11 mouse cellular contexts compared by ENCODE assay signal in genomic region chr12:76435549-76435948, GRCm38 (mm10). TPM values are rescaled to one million over a fixed set of nuclear protein-coding genes. Genes with fewer than 3 reads are reported as not detected.
A peak's percentile ranks its signal among the peaks of the same experiment; 100 is the strongest.
DNase-seq lines count a peak whose midpoint lies in the region; ATAC-seq and TF ChIP-seq lines count a peak whose summit lies in the region.
"Had no signal": no experiment of that assay in that cellular context is flagged by ENCODE, and none has a peak within 500 bp of the region (broad histone marks: within the 10 kb centered on the region; RNA-seq: fewer than 3 reads in every experiment).

No protein-coding gene starts in this region.

- H3K4me1 ChIP-seq in heart, embryonic 15.5 days (replicated peaks), result peaks cover 18% of the 10 kb centered on the region
- H3K4me1 ChIP-seq in neural tube, embryonic 11.5 days (ENCODE audit: control insufficient read depth, insufficient read depth, low read length), result 0 out of 2 replicates have a peak, but pooled peaks cover 3% of the 10 kb centered on the region
- H3K4me1 ChIP-seq in limb, embryonic 14.5 days (ENCODE audit: control insufficient read depth, insufficient read depth, low read length), result peaks cover 8% of the 10 kb centered on the region

- no peak for TF ChIP-seq POLR2A in limb, embryonic 14.5 days (IDR thresholded peaks at IDR 0.05; ENCODE audit: borderline replicate concordance, extremely low read depth, insufficient read depth, insufficient read length)

- whole genome bisulfite sequencing in heart, embryonic 15.5 days, result 52% methylated on average over 8 of the region's 8 CpGs
- WGBS in neural tube, embryonic 11.5 days, result 38% methylated on average over 8 of the region's 8 CpGs
- WGBS in limb, embryonic 14.5 days, result 37% methylated on average over 8 of the region's 8 CpGs

- no peak for ATAC-seq in heart, embryonic 15.5 days (replicated peaks; ENCODE audit: insufficient number of reproducible peaks, insufficient read depth, low FRiP score, low read depth)
- ATAC-seq in neural tube, embryonic 11.5 days (ENCODE audit: insufficient read depth, low FRiP score, low TSS enrichment), result no peak
- no peak for ATAC-seq in limb, embryonic 14.5 days (ENCODE audit: low FRiP score, low read depth)
- ATAC-seq: CD4-positive, CD25-positive, alpha-beta regulatory T cell, adult 4 months had no signal

- peaks cover 9% of the 10 kb centered on the region for H3K27me3 ChIP-seq in heart, embryonic 15.5 days
- no peaks in the 10 kb centered on the region for H3K27me3 ChIP-seq in neural tube, embryonic 11.5 days (ENCODE audit: control insufficient read depth, insufficient read depth, low read length)
- no peaks in the 10 kb centered on the region for H3K27me3 ChIP-seq in limb, embryonic 14.5 days (ENCODE audit: control insufficient read depth, insufficient read depth, low read length)

- DNase-seq in heart, adult 8-10 months (ENCODE audit: low spot score), result no peak
- no peak for DNase-seq in neural tube, embryonic 11.5 days (ENCODE audit: low spot score)
- no peak for DNase-seq in neural tube, embryonic 10.5 days (ENCODE audit: extremely low spot score, low spot score)
- DNase-seq in limb, embryonic 14.5 days (ENCODE audit: low spot score), result no peak
- no peak for DNase-seq in left cerebral cortex, adult 8-10 months (ENCODE audit: low spot score in 2 of 2)
- DNase-seq in cerebellum, postnatal 10 days, result no peak
- no peak for DNase-seq in ovary, postnatal 14 days (ENCODE audit: low spot score)
- DNase-seq: left cerebral cortex, postnatal 4 days; thymus, postnatal 14 days had no signal

- H3K9me3 ChIP-seq in heart, embryonic 15.5 days (replicated peaks), result no peaks in the 10 kb centered on the region
- H3K9me3 ChIP-seq in neural tube, embryonic 11.5 days (ENCODE audit: control insufficient read depth, low read length), result no peaks in the 10 kb centered on the region
- no peaks in the 10 kb centered on the region for H3K9me3 ChIP-seq in limb, embryonic 14.5 days (ENCODE audit: control insufficient read depth, low read length)

- H3K4me2 ChIP-seq in heart, embryonic 15.5 days, result peak overlapping the region; percentile 64
- H3K4me2 ChIP-seq in neural tube, embryonic 11.5 days (ENCODE audit: low read depth), result peak overlapping the region; percentile 48
- H3K4me2 ChIP-seq in limb, embryonic 14.5 days (replicated peaks; ENCODE audit: low read depth, low read length, severe bottlenecking), result peak overlapping the region; percentile 77

- H3K4me3 ChIP-seq in heart, embryonic 15.5 days, result peak overlapping the region; percentile 45
- no peak overlapping the region for H3K4me3 ChIP-seq in neural tube, embryonic 11.5 days (ENCODE audit: low read depth, low read length)
- peak overlapping the region; percentile 39 for H3K4me3 ChIP-seq in limb, embryonic 14.5 days (replicated peaks; ENCODE audit: low read length)

- no peaks in the 10 kb centered on the region for H3K36me3 ChIP-seq in heart, embryonic 15.5 days
- no peaks in the 10 kb centered on the region for H3K36me3 ChIP-seq in neural tube, embryonic 11.5 days (ENCODE audit: control insufficient read depth, insufficient read depth, low read length)
- H3K36me3 ChIP-seq in limb, embryonic 14.5 days (ENCODE audit: control insufficient read depth, insufficient read depth, low read length), result no peaks in the 10 kb centered on the region

- no peak overlapping the region for H3K27ac ChIP-seq in heart, embryonic 15.5 days
- no peak overlapping the region for H3K27ac ChIP-seq in neural tube, embryonic 11.5 days (ENCODE audit: low read depth, low read length)
- no peak overlapping the region for H3K27ac ChIP-seq in limb, embryonic 14.5 days (replicated peaks; ENCODE audit: low read depth, low read length)

- no peak overlapping the region for H3K9ac ChIP-seq in heart, embryonic 15.5 days
- no peak overlapping the region for H3K9ac ChIP-seq in neural tube, embryonic 11.5 days (ENCODE audit: low read length)
- peak overlapping the region; percentile 65; the same call in 1 of the 2 replicates for H3K9ac ChIP-seq in limb, embryonic 14.5 days (ENCODE audit: low read depth, low read length, severe bottlenecking)

RNA-seq across cellular contexts. Expression of gene Ppp1r36, which starts 18.2 kb away (rescaled TPM):
- polyA plus RNA-seq in heart, embryonic 15.5 days (2015; fragmentation: Nextera tagmentation; extraction: Ambion mirVana), result 1.8 and 2.2 TPM in 2 replicates
- total RNA-seq in heart, adult 8-10 months (2022), result under 1 TPM in 2 of 4 experiments, not detected in 2; 0.41 to 0.69 TPM
- 0.45 and 0.82 TPM in 2 replicates for polyA plus RNA-seq in neural tube, embryonic 11.5 days (2014; fragmentation: Nextera tagmentation; extraction: Ambion mirVana)
- polyA plus RNA-seq in limb, embryonic 14.5 days (2012; rRNA removed), result 2.1 and 4.2 TPM in 2 replicates
- 3.1 and 5.3 TPM in 2 replicates for polyA plus RNA-seq in limb, embryonic 14.5 days (2014; fragmentation: Nextera tagmentation; extraction: Ambion mirVana)
- total RNA-seq in left cerebral cortex, adult 8-10 months (2022), result 1 to 10 TPM in 3 of 4 experiments, under 1 TPM in 1; 0.74 to 2.7 (median 1.8) TPM
- polyA plus RNA-seq: CD4-positive, CD25-positive, alpha-beta regulatory T cell, adult 4 months had no signal

RNA-seq across cellular contexts. Expression of gene Hspa2, which starts 31.6 kb away (rescaled TPM):
- 15.5 and 15.8 TPM in 2 replicates for polyA plus RNA-seq in heart, embryonic 15.5 days (2015; fragmentation: Nextera tagmentation; extraction: Ambion mirVana)
- total RNA-seq in heart, adult 8-10 months (2022), result 1 to 10 TPM; 4.1 to 7.7 (median 5.8) TPM
- 5.1 and 6.0 TPM in 2 replicates for polyA plus RNA-seq in neural tube, embryonic 11.5 days (2014; fragmentation: Nextera tagmentation; extraction: Ambion mirVana)
- 5.1 and 6.7 TPM in 2 replicates for polyA plus RNA-seq in limb, embryonic 14.5 days (2012; rRNA removed)
- 7.7 and 8.3 TPM in 2 replicates for polyA plus RNA-seq in limb, embryonic 14.5 days (2014; fragmentation: Nextera tagmentation; extraction: Ambion mirVana)
- 10 to 100 TPM; 52.3 to 62.4 (median 61.0) TPM for total RNA-seq in left cerebral cortex, adult 8-10 months (2022)
